Mouse (Mus musculus): ENCODE data around the gene Steap3. TPM values are rescaled to one million over a fixed set of nuclear protein-coding genes. Genes with fewer than 3 reads are reported as not detected.

Gene Steap3
- polyA plus RNA-seq, 1 experiment from 2014 or later = 2.6 TPM

GRCm38 (mm10) chr1:120196724-120197123 lies 75.8 kb downstream of the Steap3 start:
- Histone ChIP-seq H3K36me3 (no peaks in the 10 kb centered on the region), H3K4me2 (replicated peaks) (no peak overlapping the region), H3K4me3 (no peak overlapping the region), H3K4me1 (no peaks in the 10 kb centered on the region), H3K9me3 (no peaks in the 10 kb centered on the region), H3K27me3 (no peaks in the 10 kb centered on the region), H3K9ac (no peak overlapping the region), H3K27ac (no peak overlapping the region)
- no peak for ATAC-seq (ENCODE audit: insufficient number of reproducible peaks, insufficient read depth, low FRiP score, low TSS enrichment)
- 82% methylated on average over 2 of the region's 2 CpGs for WGBS

- WGBS = 56% methylated on average over 5 of the region's 5 CpGs
- H3K4me1 ChIP-seq = no peaks in the 10 kb centered on the region
- no peak overlapping the region for H3K9ac ChIP-seq
- H3K36me3 ChIP-seq = no peaks in the 10 kb centered on the region
- no peak overlapping the region for H3K27ac ChIP-seq
- H3K4me2 ChIP-seq (replicated peaks) = no peak overlapping the region
- H3K4me3 ChIP-seq = no peak overlapping the region
- H3K27me3 ChIP-seq = no peaks in the 10 kb centered on the region
- H3K9me3 ChIP-seq = no peaks in the 10 kb centered on the region
- ATAC-seq (ENCODE audit: insufficient number of reproducible peaks, insufficient read depth, low FRiP score, low TSS enrichment) = no peak
These were observed 76.6 kb downstream of the Steap3 start for GRCm38 (mm10) chr1:120195947-120196346.

GRCm38 (mm10) chr1:120193586-120193985 lies 78.9 kb downstream of the Steap3 start:
- ATAC-seq (ENCODE audit: insufficient number of reproducible peaks, insufficient read depth, low FRiP score, low TSS enrichment) = no peak
- Histone ChIP-seq H3K27me3 (no peaks in the 10 kb centered on the region), H3K4me3 (no peak overlapping the region), H3K4me1 (no peaks in the 10 kb centered on the region), H3K4me2 (replicated peaks) (no peak overlapping the region), H3K36me3 (no peaks in the 10 kb centered on the region), H3K9ac (no peak overlapping the region), H3K9me3 (no peaks in the 10 kb centered on the region), H3K27ac (no peak overlapping the region)
- WGBS = 90% methylated on average over 10 of the region's 10 CpGs

GRCm38 (mm10) chr1:120192321-120192720 lies 80.2 kb downstream of the Steap3 start:
- no peaks in the 10 kb centered on the region for H3K9me3 ChIP-seq
- no peak overlapping the region for H3K4me3 ChIP-seq
- H3K36me3 ChIP-seq = no peaks in the 10 kb centered on the region
- H3K4me2 ChIP-seq (replicated peaks) = no peak overlapping the region
- 76% methylated on average over 6 of the region's 6 CpGs for WGBS
- no peaks in the 10 kb centered on the region for H3K27me3 ChIP-seq
- H3K27ac ChIP-seq = no peak overlapping the region
- H3K4me1 ChIP-seq = no peaks in the 10 kb centered on the region
- ATAC-seq (ENCODE audit: insufficient number of reproducible peaks, insufficient read depth, low FRiP score, low TSS enrichment) = no peak
- no peak overlapping the region for H3K9ac ChIP-seq

GRCm38 (mm10) chr1:120190946-120191345 lies 81.6 kb downstream of the Steap3 start:
- 86% methylated on average over 6 of the region's 6 CpGs for WGBS
- Histone ChIP-seq H3K4me3 (no peak overlapping the region), H3K9me3 (no peaks in the 10 kb centered on the region), H3K4me1 (no peaks in the 10 kb centered on the region), H3K27ac (no peak overlapping the region), H3K27me3 (no peaks in the 10 kb centered on the region), H3K9ac (no peak overlapping the region), H3K36me3 (no peaks in the 10 kb centered on the region), H3K4me2 (replicated peaks) (no peak overlapping the region)
- ATAC-seq (ENCODE audit: insufficient number of reproducible peaks, insufficient read depth, low FRiP score, low TSS enrichment) = no peak

GRCm38 (mm10) chr1:120190300-120190699 lies 82.2 kb downstream of the Steap3 start:
- Histone ChIP-seq H3K4me3 (no peak overlapping the region), H3K27me3 (no peaks in the 10 kb centered on the region), H3K4me1 (no peaks in the 10 kb centered on the region), H3K4me2 (replicated peaks) (no peak overlapping the region), H3K9me3 (no peaks in the 10 kb centered on the region), H3K27ac (no peak overlapping the region), H3K9ac (no peak overlapping the region), H3K36me3 (no peaks in the 10 kb centered on the region)
- WGBS = 91% methylated on average over 2 of the region's 2 CpGs
- ATAC-seq (ENCODE audit: insufficient number of reproducible peaks, insufficient read depth, low FRiP score, low TSS enrichment) = no peak

GRCm38 (mm10) chr1:120189206-120189605 lies 83.3 kb downstream of the Steap3 start:
- H3K27ac ChIP-seq = no peak overlapping the region
- no peak for ATAC-seq (ENCODE audit: insufficient number of reproducible peaks, insufficient read depth, low FRiP score, low TSS enrichment)
- no peaks in the 10 kb centered on the region for H3K36me3 ChIP-seq
- no peak overlapping the region for H3K4me3 ChIP-seq
- WGBS = 83% methylated on average over 6 of the region's 6 CpGs
- H3K27me3 ChIP-seq = no peaks in the 10 kb centered on the region
- no peak overlapping the region for H3K4me2 ChIP-seq (replicated peaks)
- no peak overlapping the region for H3K9ac ChIP-seq
- no peaks in the 10 kb centered on the region for H3K4me1 ChIP-seq
- H3K9me3 ChIP-seq = no peaks in the 10 kb centered on the region

- H3K27ac ChIP-seq = no peak overlapping the region
- H3K9me3 ChIP-seq = no peaks in the 10 kb centered on the region
- H3K27me3 ChIP-seq = no peaks in the 10 kb centered on the region
- no peaks in the 10 kb centered on the region for H3K4me1 ChIP-seq
- WGBS = 57% methylated on average over 7 of the region's 7 CpGs
- ATAC-seq (ENCODE audit: insufficient number of reproducible peaks, insufficient read depth, low FRiP score, low TSS enrichment) = no peak
- H3K4me2 ChIP-seq (replicated peaks) = no peak overlapping the region
- H3K36me3 ChIP-seq = no peaks in the 10 kb centered on the region
- H3K4me3 ChIP-seq = no peak overlapping the region
- H3K9ac ChIP-seq = no peak overlapping the region
These were observed 85.4 kb downstream of the Steap3 start for GRCm38 (mm10) chr1:120187059-120187458.

- H3K27ac ChIP-seq = no peak overlapping the region
- 39% methylated on average over 9 of the region's 9 CpGs for WGBS
- H3K4me3 ChIP-seq = no peak overlapping the region
- no peaks in the 10 kb centered on the region for H3K9me3 ChIP-seq
- no peak overlapping the region for H3K4me2 ChIP-seq (replicated peaks)
- no peak for ATAC-seq (ENCODE audit: insufficient number of reproducible peaks, insufficient read depth, low FRiP score, low TSS enrichment)
- H3K4me1 ChIP-seq = no peaks in the 10 kb centered on the region
- no peaks in the 10 kb centered on the region for H3K27me3 ChIP-seq
- H3K36me3 ChIP-seq = no peaks in the 10 kb centered on the region
- H3K9ac ChIP-seq = no peak overlapping the region
These were observed 85.8 kb downstream of the Steap3 start for GRCm38 (mm10) chr1:120186655-120187054.

GRCm38 (mm10) chr1:120186204-120186603 lies 86.3 kb downstream of the Steap3 start:
- 43% methylated on average over 6 of the region's 6 CpGs for WGBS
- ATAC-seq (ENCODE audit: insufficient number of reproducible peaks, insufficient read depth, low FRiP score, low TSS enrichment) = no peak

GRCm38 (mm10) chr1:120177141-120177540 lies 95.4 kb downstream of the Steap3 start:
- H3K9ac ChIP-seq = no peak overlapping the region
- no peaks in the 10 kb centered on the region for H3K9me3 ChIP-seq
- H3K27me3 ChIP-seq = no peaks in the 10 kb centered on the region
- H3K4me3 ChIP-seq = no peak overlapping the region
- H3K4me2 ChIP-seq (replicated peaks) = no peak overlapping the region
- no peak for ATAC-seq (ENCODE audit: insufficient number of reproducible peaks, insufficient read depth, low FRiP score, low TSS enrichment)
- no peak overlapping the region for H3K27ac ChIP-seq
- H3K4me1 ChIP-seq = no peaks in the 10 kb centered on the region
- no peaks in the 10 kb centered on the region for H3K36me3 ChIP-seq
- 93% methylated on average over 8 of the region's 8 CpGs for WGBS

More at GRCm38 (mm10) chr1:120186204-120186603, 86.3 kb downstream of the Steap3 start:
- Histone ChIP-seq H3K27ac (no peak overlapping the region), H3K9ac (no peak overlapping the region), H3K4me1 (no peaks in the 10 kb centered on the region), H3K9me3 (no peaks in the 10 kb centered on the region), H3K27me3 (no peaks in the 10 kb centered on the region), H3K4me2 (replicated peaks) (no peak overlapping the region), H3K4me3 (no peak overlapping the region), H3K36me3 (no peaks in the 10 kb centered on the region)

GRCm38 (mm10) chr1:120176313-120176712 lies 96.2 kb downstream of the Steap3 start:
- H3K9ac ChIP-seq = no peak overlapping the region
- no peaks in the 10 kb centered on the region for H3K4me1 ChIP-seq
- no peak overlapping the region for H3K4me2 ChIP-seq (replicated peaks)
- no peaks in the 10 kb centered on the region for H3K36me3 ChIP-seq
- no peak overlapping the region for H3K27ac ChIP-seq
- no peaks in the 10 kb centered on the region for H3K9me3 ChIP-seq
- H3K4me3 ChIP-seq = no peak overlapping the region
- no peaks in the 10 kb centered on the region for H3K27me3 ChIP-seq
- WGBS = 46% methylated on average over 14 of the region's 14 CpGs
- ATAC-seq (ENCODE audit: insufficient number of reproducible peaks, insufficient read depth, low FRiP score, low TSS enrichment) = no peak

GRCm38 (mm10) chr1:120174991-120175390 lies 97.5 kb downstream of the Steap3 start:
- Histone ChIP-seq H3K4me3 (no peak overlapping the region), H3K36me3 (no peaks in the 10 kb centered on the region), H3K27ac (no peak overlapping the region), H3K4me1 (no peaks in the 10 kb centered on the region), H3K27me3 (no peaks in the 10 kb centered on the region), H3K4me2 (replicated peaks) (no peak overlapping the region), H3K9ac (no peak overlapping the region), H3K9me3 (no peaks in the 10 kb centered on the region)
- WGBS = 83% methylated on average over 4 of the region's 4 CpGs
- no peak for ATAC-seq (ENCODE audit: insufficient number of reproducible peaks, insufficient read depth, low FRiP score, low TSS enrichment)

All from embryonic facial prominence, embryonic 12.5 days (tissue).